Mouse (Mus musculus) adrenal gland, postnatal 4 days (tissue): ENCODE results near the gene Slc6a16. TPM values are rescaled to one million over a fixed set of nuclear protein-coding genes. Genes with fewer than 3 reads are reported as not detected.

Experiments used
- DNase-seq, 2 experiments: peaks; one replicate each; pipeline ENCODE4 v3.0.0; 2021 to 2022; ENCODE audit warnings: low spot score in 2 of 2, mixed read lengths in 2 of 2
- long read RNA-seq, 2 experiments: library from polyadenylated mRNA; stranded (forward); transcript quantifications; one replicate each; pipeline ENCODE4 v2.0.0; 2021
- total RNA-seq, 2 experiments: library from RNA; stranded (reverse); gene quantifications; 2 replicates each; pipeline ENCODE4 v1.2.3; 2021

Gene Slc6a16
- total RNA-seq = under 1 TPM in 1 of 2 experiments, not detected in 1; 0.28 TPM
- long read RNA-seq, experiment 1, partial matches to known transcripts = 1 of 2 reads
- long read RNA-seq, experiment 1, other reads (novel, unspliced or antisense) = 1 of 2 reads
- long read RNA-seq, experiment 2 = 0 reads

DNA sequence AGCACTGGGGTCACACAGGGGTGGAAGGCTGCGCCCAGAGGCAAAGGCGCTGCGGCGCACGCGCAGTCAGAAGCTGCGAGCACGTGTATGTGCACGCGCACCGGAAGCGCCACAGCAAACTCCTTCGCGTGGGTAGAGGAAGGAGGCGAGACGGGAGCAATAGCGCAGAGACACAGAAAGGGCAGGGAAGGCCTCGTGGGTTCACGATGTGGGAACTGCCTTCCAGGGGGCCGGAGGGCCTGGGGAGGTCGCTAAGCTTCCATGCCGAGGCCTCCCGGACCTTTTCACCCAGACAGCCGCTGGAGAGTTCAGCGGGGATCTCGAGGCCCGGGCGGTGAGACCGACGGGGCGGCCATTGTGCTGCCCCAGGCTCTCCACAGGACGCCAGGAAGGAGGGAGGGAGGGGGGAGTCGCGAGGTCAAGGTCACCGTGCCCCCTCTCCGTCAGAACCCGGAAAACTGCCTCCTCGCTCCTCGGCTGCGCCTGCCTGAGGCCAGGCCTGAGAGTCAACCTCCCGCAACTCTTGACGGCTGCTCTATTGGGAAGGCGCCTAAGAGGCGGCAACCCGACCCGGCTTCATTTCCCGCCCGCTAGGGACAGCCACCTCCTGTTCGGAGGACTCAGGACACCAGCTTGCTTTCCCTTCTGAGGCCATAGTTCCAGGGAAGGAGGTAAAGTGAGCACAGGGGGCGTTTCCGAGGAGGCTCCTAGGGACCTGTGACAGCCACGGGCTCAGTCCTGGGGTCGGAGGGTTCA lies at the start of gene Slc6a16:
Gene Slc6a16 (plus strand): TSS at position 453 of the 756 bp plus-strand sequence.
- no peak for DNase-seq

DNA sequence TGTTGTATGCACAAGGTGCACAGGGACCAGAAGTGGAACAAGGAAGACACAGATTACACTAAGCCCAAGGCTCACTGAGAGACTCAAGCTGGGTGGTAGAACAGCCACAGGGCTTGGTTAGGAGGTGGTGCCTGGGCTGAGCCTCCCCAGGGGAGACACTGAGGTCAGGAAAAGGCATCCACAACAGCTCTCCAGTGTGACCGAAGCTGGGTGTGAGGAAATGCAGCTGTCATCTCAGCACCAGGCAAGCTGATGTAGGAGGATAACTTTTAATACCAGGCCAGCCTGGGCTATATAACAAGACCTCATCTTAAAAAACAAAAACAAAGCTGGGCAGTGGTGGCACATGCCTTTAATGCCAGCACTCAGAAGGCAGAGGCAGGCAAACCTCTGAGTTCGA lies 49.7 kb upstream of the Slc6a16 start:
- no peak for DNase-seq

DNA sequence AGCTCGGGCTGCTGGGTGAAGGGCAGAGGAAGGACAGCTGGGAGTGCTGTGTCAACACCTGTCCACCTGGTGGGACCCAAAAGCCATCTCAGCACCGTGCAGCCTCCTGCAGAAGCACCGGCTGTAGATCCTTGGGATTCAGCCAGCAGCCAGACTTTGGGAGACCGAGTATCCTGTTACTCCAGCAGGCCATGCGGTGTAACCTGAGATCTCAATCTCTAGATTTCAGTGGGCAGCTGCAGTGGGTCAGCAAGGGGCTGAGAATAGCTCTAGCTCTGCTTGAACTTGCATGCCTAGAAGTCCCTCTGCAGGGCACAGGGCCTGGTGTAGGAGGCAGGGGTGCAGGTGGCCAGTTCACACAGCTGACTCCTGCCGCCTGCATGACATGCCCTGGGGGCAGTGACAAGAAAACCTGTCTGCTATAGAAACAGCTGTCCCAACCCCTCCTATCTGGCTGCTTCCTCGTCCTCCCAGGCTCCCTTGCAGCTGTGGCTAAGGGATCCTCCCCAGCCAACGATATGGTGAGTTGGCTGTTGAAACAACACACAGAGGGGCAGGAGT lies 49.0 kb upstream of the Slc6a16 start:
- DNase-seq = no peak

- no peak for DNase-seq
Observed at GRCm38 (mm10) chr7:45192585-45193310, 48.1 kb upstream of the Slc6a16 start.

DNA sequence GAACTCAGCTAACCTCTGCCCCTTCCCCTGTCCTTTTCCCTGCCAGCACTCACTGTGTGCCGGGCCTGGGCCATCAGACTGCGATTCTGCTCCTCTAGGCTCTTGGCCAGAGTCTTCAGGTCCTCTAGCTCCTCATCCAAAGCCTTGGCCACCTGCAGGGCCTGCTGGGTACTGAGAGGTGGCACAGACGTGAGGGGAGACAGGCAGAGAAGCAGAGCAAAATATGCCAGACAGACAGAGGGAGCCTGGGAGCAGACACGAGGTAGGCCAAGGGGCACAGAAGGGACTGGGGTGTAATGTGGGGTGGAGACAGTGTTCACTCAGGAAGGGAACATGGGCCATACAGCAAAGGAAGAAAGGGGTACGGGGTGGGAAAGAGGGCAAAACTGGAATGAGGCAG lies 47.5 kb upstream of the Slc6a16 start:
- DNase-seq = no peak

DNA sequence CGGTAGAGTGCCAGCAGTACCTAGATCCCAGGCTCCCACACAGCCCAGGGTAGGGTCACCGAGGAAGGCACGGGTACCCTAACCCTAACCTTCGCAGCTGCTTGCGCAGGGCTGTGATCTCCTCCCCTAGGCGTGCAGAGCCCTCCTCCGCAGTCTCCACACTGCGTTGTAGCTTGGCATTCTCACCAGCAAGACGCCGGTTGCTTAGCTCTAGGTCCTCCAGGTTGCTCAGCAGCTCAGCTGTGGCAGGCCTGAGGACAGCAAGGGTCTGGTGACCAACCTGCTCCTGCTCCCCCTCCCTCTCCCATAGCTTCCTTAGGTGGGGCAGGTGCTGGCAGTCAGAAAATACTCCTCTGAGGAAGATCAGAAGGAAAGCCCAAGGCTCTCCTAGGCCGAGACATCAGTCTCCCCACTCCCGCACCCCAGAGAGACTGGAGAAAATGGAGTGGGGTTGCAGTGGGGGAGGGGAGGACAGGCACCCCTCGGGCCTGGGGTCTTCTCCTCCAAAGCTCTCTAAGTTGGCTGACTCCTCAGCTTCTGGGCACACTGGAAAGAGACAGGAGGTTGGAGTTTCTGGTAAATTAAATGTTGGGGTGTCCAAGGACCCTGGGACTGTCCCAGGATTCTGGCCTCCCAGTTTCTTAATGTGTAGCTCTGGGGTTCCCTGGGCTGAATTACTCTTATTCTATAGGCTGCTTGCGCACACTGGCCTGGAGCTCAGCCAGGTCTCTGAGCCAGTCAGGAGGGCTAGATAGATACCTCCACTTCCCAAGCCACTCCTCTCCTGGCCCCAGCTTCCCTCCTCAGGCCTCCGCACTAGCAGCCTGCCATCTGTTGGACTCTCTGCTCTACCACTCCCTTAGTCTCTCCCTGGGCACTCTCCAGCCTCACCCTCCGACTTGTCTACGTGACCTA lies 46.8 kb upstream of the Slc6a16 start:
- DNase-seq = no peak

GRCm38 (mm10) chr7:45195341-45196175 lies 45.3 kb upstream of the Slc6a16 start:
- DNase-seq = no peak

DNA sequence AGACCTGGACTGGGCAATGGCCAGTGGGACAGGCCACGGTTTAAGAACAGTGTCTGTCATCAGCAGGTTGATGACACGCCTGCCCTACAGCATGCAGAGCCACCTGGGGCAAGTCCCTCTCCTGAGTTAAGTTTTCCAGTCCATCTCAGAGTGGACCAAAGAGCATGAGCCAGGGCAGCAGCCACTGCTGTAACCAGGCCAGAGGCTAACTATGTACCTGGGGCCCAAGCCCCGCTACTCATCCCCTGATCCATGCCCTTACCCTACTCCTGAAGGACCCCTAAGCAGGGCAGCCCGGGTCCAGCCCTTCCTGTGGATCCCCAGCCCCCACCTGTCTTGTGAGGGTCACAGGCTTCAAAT lies 44.7 kb upstream of the Slc6a16 start:
- DNase-seq = no peak

DNA sequence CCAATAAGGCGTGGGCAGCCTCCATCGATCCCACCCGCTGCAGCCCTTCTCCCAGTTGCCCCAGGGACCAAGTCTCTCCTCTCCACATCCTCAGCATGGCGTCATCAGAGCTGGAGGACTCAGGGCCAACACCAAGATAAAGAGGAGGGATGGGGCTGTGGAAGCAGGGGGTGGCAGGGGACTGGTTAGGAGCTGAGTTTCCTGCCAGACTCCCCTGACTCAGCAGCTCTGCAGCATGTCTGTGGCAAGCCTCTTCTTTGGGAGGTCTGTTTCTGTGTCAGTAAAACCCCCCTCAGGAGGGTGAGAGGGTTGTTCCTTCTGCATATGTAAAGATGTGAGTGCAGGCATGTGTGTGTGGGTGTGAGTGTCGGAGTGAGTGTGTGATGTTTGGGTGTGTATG lies 43.9 kb upstream of the Slc6a16 start:
- no peak for DNase-seq

- DNase-seq = peak in 1 of 2 experiments; percentile 62
Observed at GRCm38 (mm10) chr7:45198435-45198834, 42.5 kb upstream of the Slc6a16 start.

- DNase-seq = no peak
Observed at GRCm38 (mm10) chr7:45198961-45199360, 41.9 kb upstream of the Slc6a16 start.

DNA sequence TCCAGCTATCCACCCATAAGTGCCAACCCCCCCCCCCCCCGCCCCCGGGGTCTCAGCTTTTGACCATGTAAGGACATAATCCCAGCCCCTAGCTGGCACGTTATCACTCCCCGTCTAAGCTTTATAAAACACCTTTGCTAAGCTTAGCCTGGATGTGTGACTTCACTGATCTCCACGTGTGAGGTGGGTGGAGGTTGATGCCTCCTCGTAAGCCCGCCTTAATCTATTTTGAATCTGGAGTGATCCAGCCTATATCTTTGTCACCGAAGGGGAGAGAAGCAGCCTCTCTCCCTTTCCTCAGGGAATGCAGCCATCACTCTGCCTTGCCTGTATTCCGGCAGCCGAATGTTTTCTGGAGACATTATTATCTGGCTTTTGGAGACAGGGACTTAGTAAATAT lies 38.2 kb upstream of the Slc6a16 start:
- DNase-seq = no peak

DNA sequence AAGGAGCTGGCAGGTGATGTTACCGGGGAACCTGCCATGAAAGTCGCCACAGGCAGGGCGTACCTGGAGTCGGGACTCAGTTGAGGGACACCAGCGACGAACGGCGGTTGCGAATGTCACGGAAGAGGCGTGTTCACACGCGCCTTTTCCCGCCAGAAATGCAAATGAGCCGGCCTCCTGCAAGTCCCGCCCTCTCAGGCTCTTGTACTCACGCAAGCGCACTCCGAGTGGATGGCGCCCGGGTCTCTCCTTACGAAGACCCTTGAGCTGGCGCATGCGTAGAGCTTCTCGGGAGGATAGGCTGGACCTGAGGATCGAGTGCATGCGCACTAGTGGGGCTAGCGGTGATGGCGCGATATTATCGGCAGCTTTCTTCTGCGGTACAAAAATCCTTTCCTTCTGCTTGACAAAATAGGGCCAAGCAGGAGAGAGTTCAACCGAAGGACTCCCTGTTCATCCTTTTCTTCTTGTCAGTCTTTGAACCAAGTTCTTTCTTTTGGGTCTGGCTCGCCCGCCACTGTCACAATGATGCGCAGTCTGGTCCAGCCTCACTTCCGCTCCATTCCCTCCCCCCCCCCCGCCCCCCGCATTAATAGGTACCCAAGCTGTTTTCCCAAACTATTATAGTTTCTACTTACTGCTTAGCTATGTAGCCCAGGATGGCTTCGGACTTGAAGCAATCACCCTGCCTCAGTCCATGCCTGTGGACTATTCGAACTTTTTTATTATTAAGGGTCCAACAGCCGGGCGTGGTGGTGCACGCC lies 36.3 kb upstream of the Slc6a16 start, which contains the start of gene Ccdc155:
Gene Ccdc155 (minus strand): TSS at position 513 of the 764 bp plus-strand sequence.
- peak; percentile 44 to 74 for DNase-seq

- no peak for DNase-seq
Observed at GRCm38 (mm10) chr7:45208260-45208659, 32.6 kb upstream of the Slc6a16 start.

DNA sequence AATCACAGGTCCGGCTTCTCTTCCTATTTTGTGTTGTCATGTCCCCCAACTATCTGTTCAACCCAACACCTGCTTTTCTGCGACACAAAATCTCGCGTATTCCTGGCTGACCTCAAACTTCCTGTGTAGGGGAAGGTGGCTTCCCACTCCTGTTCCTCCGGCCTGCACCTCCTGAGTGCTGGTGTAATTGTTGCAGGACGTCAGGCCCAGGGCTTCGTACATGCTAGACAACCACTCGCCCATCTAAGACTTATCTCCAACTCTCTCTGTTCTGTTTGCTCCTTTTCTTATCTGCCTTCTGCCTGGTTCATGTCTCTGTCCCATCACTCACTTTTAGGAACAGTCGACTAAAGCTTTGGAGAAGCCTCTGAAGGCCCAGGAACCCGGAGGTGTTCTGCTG lies 29.8 kb upstream of the Slc6a16 start:
- DNase-seq = no peak

- DNase-seq = no peak
Observed at GRCm38 (mm10) chr7:45211851-45212251, 29.0 kb upstream of the Slc6a16 start, which contains the start of gene Dkkl1. Dkkl1 (minus strand) TSS chr7:45212147.

- no peak for DNase-seq
Observed at GRCm38 (mm10) chr7:45212356-45212755, 28.5 kb upstream of the Slc6a16 start.

GRCm38 (mm10) chr7:45213708-45214107 lies 27.2 kb upstream of the Slc6a16 start:
- no peak for DNase-seq
